Mouse (Mus musculus) limb, embryonic 12.5 days (tissue): Measurements from ENCODE around the gene Itga8. TPM values are rescaled to one million over a fixed set of nuclear protein-coding genes. Genes with fewer than 3 reads are reported as not detected.

Experiments
- ATAC-seq: fragments of 200-750 bp; cut with Nextera tagmentation; 2 replicates; pipeline ENCODE4 v1.8.0; 2017; ENCODE audit warnings: low read depth, moderate TSS enrichment; ENCODE audit not compliant: insufficient number of reproducible peaks, insufficient read depth, low FRiP score, low TSS enrichment
- H3K27ac ChIP-seq: fragments of 300-500 bp; sonication (generic); 2 replicates; pipeline ENCODE4 v1.5.1; 2016; ENCODE audit warnings: mild to moderate bottlenecking, moderate library complexity
- H3K27me3 ChIP-seq: fragments of 300-500 bp; sonication (generic); 2 replicates; pipeline ENCODE4 v1.6.1; 2016; ENCODE audit warnings: mild to moderate bottlenecking, moderate library complexity
- H3K36me3 ChIP-seq: fragments of 300-500 bp; sonication (generic); 2 replicates; pipeline ENCODE4 v1.6.1; 2016; ENCODE audit warnings: mild to moderate bottlenecking, moderate library complexity
- H3K4me1 ChIP-seq: fragments of 300-500 bp; sonication (generic); replicated peaks from 2 replicates; pipeline ENCODE4 v1.6.1; 2016
- H3K4me2 ChIP-seq: fragments of 300-500 bp; sonication (generic); 2 replicates; pipeline ENCODE4 v1.6.1; 2016; ENCODE audit warnings: mild to moderate bottlenecking, moderate library complexity
- H3K4me3 ChIP-seq: fragments of 300-500 bp; sonication (generic); replicated peaks from 2 replicates; pipeline ENCODE4 v1.5.1; 2016; ENCODE audit warnings: mild to moderate bottlenecking
- H3K9ac ChIP-seq: fragments of 300-500 bp; sonication (generic); replicated peaks from 2 replicates; pipeline ENCODE4 v1.6.1; 2016; ENCODE audit warnings: mild to moderate bottlenecking, moderate library complexity
- H3K9me3 ChIP-seq: fragments of 300-500 bp; sonication (generic); 2 replicates; pipeline ENCODE4 v1.6.1; 2016; ENCODE audit warnings: mild to moderate bottlenecking, moderate library complexity
- WGBS: fragments of 180-500 bp; shearing (Covaris S2); methylation state at CpG from one replicate; pipeline ENCODE4 v1.1.7; 2016; 5-methylcytosine and 5-hydroxymethylcytosine counted together
- polyA plus RNA-seq: library from polyadenylated mRNA; unstranded; fragments of >200 nt; fragmentation: Nextera tagmentation; extraction: Ambion mirVana; gene quantifications from 2 replicates; pipeline ENCODE4 v1.2.1, GENCODE M21; 2016

The Itga8 gene
- polyA plus RNA-seq, 1 experiment from 2014 or later: 17.1 TPM

GRCm38 (mm10) chr2:12197711-12198110, 104.0 kb downstream of the Itga8 start:
- Histone ChIP-seq H3K36me3 (0 out of 2 replicates have a peak, but pooled peaks cover 4% of the 10 kb centered on the region), H3K27ac (no peak overlapping the region), H3K4me2 (no peak overlapping the region), H3K4me3 (no peak overlapping the region), H3K9ac (no peak overlapping the region), H3K27me3 (0 out of 2 replicates have a peak, but pooled peaks cover 5% of the 10 kb centered on the region), H3K4me1 (peaks cover 9% of the 10 kb centered on the region), H3K9me3 (no peaks in the 10 kb centered on the region)
- ATAC-seq: no peak
- 92% methylated on average over 4 of the region's 4 CpGs for WGBS

DNA sequence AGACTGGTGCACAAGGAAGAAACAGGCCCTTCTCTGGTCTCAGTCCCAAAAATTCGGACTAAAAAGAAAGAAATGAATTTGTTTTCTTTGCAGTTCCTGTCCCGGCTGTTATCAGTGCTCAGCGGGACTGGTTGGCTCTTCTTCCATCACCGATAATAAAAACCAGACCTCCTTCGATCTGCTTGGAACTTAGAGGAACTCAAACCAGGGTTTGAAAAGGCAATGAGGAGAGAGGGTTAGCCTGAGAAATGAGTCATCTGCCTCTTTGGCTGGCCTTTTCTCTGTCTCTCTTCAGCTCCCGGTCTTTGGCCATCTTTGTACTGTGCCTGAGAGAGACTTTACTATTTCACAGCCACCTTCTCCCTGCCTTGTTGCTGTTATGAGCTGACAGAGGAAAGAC, 112.7 kb downstream of the Itga8 start:
- H3K4me3 ChIP-seq: no peak overlapping the region
- no peaks in the 10 kb centered on the region for H3K9me3 ChIP-seq
- H3K27ac ChIP-seq: no peak overlapping the region
- 39% methylated on average over 6 of the region's 6 CpGs for WGBS
- H3K9ac ChIP-seq: no peak overlapping the region
- H3K36me3 ChIP-seq: peaks cover 18% of the 10 kb centered on the region; the same call in 1 of the 2 replicates
- no peak overlapping the region for H3K4me2 ChIP-seq
- peaks cover 9% of the 10 kb centered on the region; the same call in 1 of the 2 replicates for H3K4me1 ChIP-seq
- H3K27me3 ChIP-seq: peaks cover 8% of the 10 kb centered on the region; the same call in 1 of the 2 replicates
- no peak for ATAC-seq

DNA sequence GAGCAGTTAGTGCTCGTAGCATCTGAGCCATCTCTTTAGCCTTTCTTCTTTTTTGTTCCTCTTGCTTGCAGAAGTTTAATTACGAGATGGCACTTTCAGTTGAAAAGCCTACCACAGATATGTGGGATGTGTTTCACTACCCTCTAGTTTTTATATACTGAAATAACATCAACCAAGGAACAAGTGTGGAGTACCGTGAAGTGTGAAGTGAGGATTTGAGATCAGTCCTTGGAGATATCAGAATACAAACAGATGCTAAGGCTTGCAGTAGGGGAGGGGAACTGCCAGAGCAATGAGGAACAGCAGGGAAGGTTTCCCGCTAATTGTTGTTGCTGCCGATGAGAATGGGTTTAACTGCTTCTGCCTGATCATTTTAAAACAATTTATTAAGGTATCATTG, 114.1 kb downstream of the Itga8 start:
- no peak overlapping the region for H3K4me3 ChIP-seq
- H3K4me2 ChIP-seq: no peak overlapping the region
- 48% methylated on average over 5 of the region's 5 CpGs for WGBS
- no peaks in the 10 kb centered on the region for H3K9me3 ChIP-seq
- peaks cover 18% of the 10 kb centered on the region; the same call in 1 of the 2 replicates for H3K36me3 ChIP-seq
- H3K27me3 ChIP-seq: peaks cover 8% of the 10 kb centered on the region; the same call in 1 of the 2 replicates
- H3K27ac ChIP-seq: no peak overlapping the region
- ATAC-seq: no peak
- H3K4me1 ChIP-seq: peaks cover 9% of the 10 kb centered on the region
- no peak overlapping the region for H3K9ac ChIP-seq

DNA sequence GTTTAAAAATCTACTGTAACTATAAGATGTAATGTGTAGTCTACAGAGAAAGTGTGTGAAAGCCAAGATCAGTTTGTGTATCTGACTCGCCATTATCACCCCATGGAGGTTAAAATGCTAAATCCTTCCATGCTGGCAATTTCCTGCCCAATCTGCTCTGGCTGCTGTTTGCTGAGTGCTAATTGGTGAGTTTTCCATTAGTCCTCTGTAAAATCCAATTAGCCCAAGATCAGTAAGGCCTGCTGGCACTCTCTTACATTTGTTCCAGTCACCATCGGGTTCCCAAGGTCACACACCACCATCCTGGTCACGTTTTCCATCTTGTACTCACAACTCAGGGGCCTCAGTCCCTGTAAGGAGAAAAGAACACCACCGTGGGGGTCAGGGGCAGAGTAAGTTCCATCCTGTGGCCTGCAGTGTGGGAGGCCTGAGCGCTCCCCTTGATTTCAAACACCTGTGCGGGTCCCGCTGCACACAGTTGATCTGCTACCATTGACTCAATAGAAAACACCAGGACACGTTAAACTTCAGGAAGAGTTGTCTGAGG, 119.2 kb downstream of the Itga8 start:
- Histone ChIP-seq H3K9me3 (no peaks in the 10 kb centered on the region), H3K36me3 (peaks cover 11% of the 10 kb centered on the region; the same call in 1 of the 2 replicates), H3K27ac (no peak overlapping the region), H3K4me2 (no peak overlapping the region), H3K9ac (no peak overlapping the region), H3K4me1 (peaks cover 8% of the 10 kb centered on the region), H3K4me3 (no peak overlapping the region), H3K27me3 (peaks cover 6% of the 10 kb centered on the region; the same call in 1 of the 2 replicates)
- 23% methylated on average over 8 of the region's 8 CpGs for WGBS
- ATAC-seq: no peak

DNA sequence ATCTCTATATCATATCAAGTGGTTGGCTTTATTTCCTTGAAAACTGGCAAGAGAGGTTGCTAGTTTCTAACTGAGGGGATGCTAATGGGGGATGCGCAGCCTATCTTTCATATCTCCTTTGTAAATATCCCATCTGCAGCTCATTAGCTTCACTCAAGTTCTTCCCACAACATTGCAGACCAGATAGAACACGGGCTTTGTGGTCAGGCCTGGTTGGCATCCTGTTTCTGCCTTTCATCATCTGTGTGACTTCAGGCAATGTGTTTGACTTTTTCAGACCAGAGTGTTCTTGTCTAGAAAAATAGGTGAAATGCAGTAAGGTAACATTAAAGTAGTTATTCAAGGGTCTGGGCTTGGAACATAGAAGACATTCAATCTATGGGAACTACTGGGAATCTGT, 121.1 kb downstream of the Itga8 start:
- H3K9ac ChIP-seq: no peak overlapping the region
- no peak overlapping the region for H3K4me2 ChIP-seq
- WGBS: 48% methylated on average over 2 of the region's 2 CpGs
- ATAC-seq: no peak
- H3K27me3 ChIP-seq: no peaks in the 10 kb centered on the region
- no peaks in the 10 kb centered on the region for H3K9me3 ChIP-seq
- peaks cover 8% of the 10 kb centered on the region for H3K4me1 ChIP-seq
- H3K36me3 ChIP-seq: peaks cover 3% of the 10 kb centered on the region; the same call in 1 of the 2 replicates
- H3K27ac ChIP-seq: no peak overlapping the region
- H3K4me3 ChIP-seq: no peak overlapping the region

- Histone ChIP-seq H3K4me3 (no peak overlapping the region), H3K9ac (no peak overlapping the region), H3K27ac (no peak overlapping the region), H3K4me1 (no peaks in the 10 kb centered on the region), H3K4me2 (no peak overlapping the region), H3K9me3 (no peaks in the 10 kb centered on the region), H3K36me3 (peaks cover 25% of the 10 kb centered on the region), H3K27me3 (no peaks in the 10 kb centered on the region)
- no peak for ATAC-seq
- 74% methylated on average over 7 of the region's 7 CpGs for WGBS
These were observed 126.8 kb downstream of the Itga8 start for GRCm38 (mm10) chr2:12174722-12175427.

DNA sequence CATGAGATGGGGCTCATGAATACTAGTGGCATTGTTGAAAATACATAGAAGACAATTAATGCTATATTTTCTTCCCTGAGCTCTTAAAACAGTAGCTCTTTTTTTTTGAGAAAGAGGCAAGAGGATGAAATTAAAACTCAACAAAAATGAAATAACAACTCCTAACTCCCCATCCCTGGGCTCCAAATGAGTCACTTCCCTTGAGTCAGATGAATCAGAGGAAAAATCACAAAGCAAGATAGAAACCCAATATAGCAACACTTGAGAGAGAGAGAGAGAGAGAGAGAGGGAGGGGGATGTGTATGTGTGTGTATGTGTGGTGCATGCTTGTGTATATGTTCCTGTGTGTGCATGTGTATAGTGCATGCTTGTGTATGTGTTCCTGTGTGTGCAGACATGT, 131.5 kb downstream of the Itga8 start:
- H3K9ac ChIP-seq: no peak overlapping the region
- H3K4me2 ChIP-seq: no peak overlapping the region

DNA sequence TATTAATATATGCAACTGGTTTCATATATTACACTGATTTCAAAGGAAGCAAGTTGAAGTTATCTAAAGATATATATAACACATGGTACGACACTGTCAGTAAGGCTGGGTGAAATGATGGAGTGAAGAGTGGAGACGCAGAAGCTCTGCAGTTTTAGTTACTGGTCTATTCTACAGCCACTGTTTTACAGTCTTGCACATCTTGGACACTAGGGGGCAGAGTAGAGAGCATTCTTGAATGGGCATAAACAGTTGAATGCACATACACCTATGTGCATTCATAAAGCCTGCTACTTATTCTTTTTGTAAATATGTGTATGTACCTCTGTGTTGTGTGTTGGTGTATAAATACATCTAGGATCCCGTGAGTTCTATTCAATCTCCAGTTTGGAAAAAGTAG, 141.2 kb downstream of the Itga8 start:
- no peaks in the 10 kb centered on the region for H3K4me1 ChIP-seq
- ATAC-seq: no peak
- WGBS: 78% methylated on average over 3 of the region's 3 CpGs

More for the DNA sequence above, 131.5 kb downstream of the Itga8 start:
- ATAC-seq: no peak
- H3K36me3 ChIP-seq: peaks cover 31% of the 10 kb centered on the region
- H3K27ac ChIP-seq: no peak overlapping the region
- H3K27me3 ChIP-seq: no peaks in the 10 kb centered on the region
- no peaks in the 10 kb centered on the region; the same call in 1 of the 2 replicates for H3K9me3 ChIP-seq
- H3K4me1 ChIP-seq: no peaks in the 10 kb centered on the region
- no peak overlapping the region for H3K4me3 ChIP-seq

DNA sequence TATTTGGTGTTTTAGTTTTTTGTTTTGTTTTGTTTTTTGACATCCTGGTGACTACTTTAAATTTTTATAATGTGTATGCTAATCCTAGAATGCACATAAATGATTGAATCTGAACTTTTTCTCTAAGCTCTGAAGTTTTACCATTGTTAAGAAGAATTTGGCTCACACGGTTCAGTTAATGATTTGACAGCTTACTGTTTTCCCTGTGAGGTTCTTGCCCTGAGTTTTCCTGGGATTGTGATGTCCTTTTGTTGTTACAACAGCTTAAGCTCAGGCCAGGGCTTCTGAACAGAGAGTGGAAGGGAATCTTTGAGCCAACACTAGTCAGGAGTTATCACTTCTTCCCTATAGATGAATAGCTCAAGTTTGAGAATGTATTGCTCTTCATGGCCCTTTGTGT, 144.7 kb downstream of the Itga8 start:
- Histone ChIP-seq H3K4me1 (no peaks in the 10 kb centered on the region), H3K9ac (no peak overlapping the region), H3K36me3 (peaks cover 6% of the 10 kb centered on the region; the same call in 1 of the 2 replicates), H3K4me2 (no peak overlapping the region), H3K9me3 (no peaks in the 10 kb centered on the region), H3K27ac (no peak overlapping the region), H3K4me3 (no peak overlapping the region), H3K27me3 (no peaks in the 10 kb centered on the region)
- WGBS: 55% methylated on average over 1 of the region's 1 CpGs
- no peak for ATAC-seq

More for the DNA sequence above, 141.2 kb downstream of the Itga8 start:
- Histone ChIP-seq H3K27ac (no peak overlapping the region), H3K36me3 (peaks cover 6% of the 10 kb centered on the region; the same call in 1 of the 2 replicates), H3K4me2 (no peak overlapping the region), H3K27me3 (no peaks in the 10 kb centered on the region), H3K9ac (no peak overlapping the region), H3K9me3 (no peaks in the 10 kb centered on the region), H3K4me3 (no peak overlapping the region)

- no peak for ATAC-seq
- Histone ChIP-seq H3K27me3 (no peaks in the 10 kb centered on the region), H3K9ac (no peak overlapping the region), H3K4me2 (no peak overlapping the region), H3K27ac (0 out of 2 replicates have a peak overlapping the region, but pooled peaks have one; percentile 23), H3K9me3 (no peaks in the 10 kb centered on the region), H3K36me3 (peaks cover 6% of the 10 kb centered on the region; the same call in 1 of the 2 replicates), H3K4me3 (no peak overlapping the region), H3K4me1 (no peaks in the 10 kb centered on the region)
- WGBS: 42% methylated on average over 3 of the region's 3 CpGs
These were observed 145.3 kb downstream of the Itga8 start for GRCm38 (mm10) chr2:12156401-12156800.

GRCm38 (mm10) chr2:12154676-12155075, 147.0 kb downstream of the Itga8 start:
- Histone ChIP-seq H3K27ac (no peak overlapping the region), H3K27me3 (no peaks in the 10 kb centered on the region), H3K4me3 (no peak overlapping the region), H3K4me2 (no peak overlapping the region), H3K9me3 (no peaks in the 10 kb centered on the region), H3K9ac (no peak overlapping the region), H3K4me1 (no peaks in the 10 kb centered on the region), H3K36me3 (peaks cover 7% of the 10 kb centered on the region; the same call in 1 of the 2 replicates)
- 84% methylated on average over 6 of the region's 6 CpGs for WGBS
- no peak for ATAC-seq
